Mouse (Mus musculus) left cerebral cortex, postnatal 25 days (tissue): ENCODE data around the gene Dctn5. TPM values are rescaled to one million over a fixed set of nuclear protein-coding genes. Genes with fewer than 3 reads are reported as not detected.
"Not testable (repeated sequence)": the region's sequence is repeated elsewhere in the genome, so short reads cannot be mapped to it uniquely, and the experiment has no call there.

Experiments used
- DNase-seq, 2 experiments: peaks; one replicate each; pipeline ENCODE4 v3.0.0; 2022; ENCODE audit warnings: low spot score in 2 of 2, mixed read lengths in 1 of 2
- intact Hi-C: fragments of 180-260 bp; cut with DNase I; formaldehyde crosslinking; loops from one replicate; pipeline ENCODE4 v1.15.1; 2025
- total RNA-seq, 2 experiments: library from RNA; stranded (reverse); gene quantifications; 2 replicates each; pipeline ENCODE4 v1.2.3; 2021

Dctn5 gene
- total RNA-seq, result 100 to 1,000 TPM in 1 of 2 experiments, 10 to 100 TPM in 1; 99.1 to 105 TPM

GRCm38 (mm10) chr7:122132497-122133337, at the start of gene Dctn5, which contains the start of gene Palb2:
TSS of gene Dctn5 (plus strand) at chr7:122133041.
TSS of gene Palb2 (minus strand) at chr7:122132985.
- DNase-seq, result peak; percentile 97 to 99
- intact Hi-C loops, result loop anchor here (2.0 kb wide), 1 partner anchor 66 kb away; the partner anchor contains the start of genes Ears2 and Ubfd1

GRCm38 (mm10) chr7:122087195-122087982, 45.5 kb upstream of the Dctn5 start:
- peak in 1 of 2 experiments; percentile 10 for DNase-seq
- intact Hi-C loops, result no loop called here

- no peak for DNase-seq
- intact Hi-C loops, result no loop called here
These were observed 38.1 kb upstream of the Dctn5 start for GRCm38 (mm10) chr7:122094564-122095330.

- intact Hi-C loops, result no loop called here
- no peak for DNase-seq
These were observed 34.8 kb upstream of the Dctn5 start for GRCm38 (mm10) chr7:122098009-122098408.

- intact Hi-C loops, result no loop called here
- peak; percentile 33 to 47 for DNase-seq
These were observed 33.6 kb upstream of the Dctn5 start for GRCm38 (mm10) chr7:122099222-122099621.

GRCm38 (mm10) chr7:122101014-122101746, 31.7 kb upstream of the Dctn5 start:
- intact Hi-C loops, DNase-seq: not testable (repeated sequence)

- peak; percentile 90 to 91 for DNase-seq
- intact Hi-C loops, result no loop called here
These were observed 31.0 kb upstream of the Dctn5 start, which contains the start of gene Ndufab1 for GRCm38 (mm10) chr7:122101747-122102244. TSS of gene Ndufab1 (minus strand) at chr7:122101886.

- no peak for DNase-seq
- intact Hi-C loops, result no loop called here
These were observed 24.6 kb upstream of the Dctn5 start for GRCm38 (mm10) chr7:122108206-122108605.

- DNase-seq, result no peak
- intact Hi-C loops, result no loop called here
These were observed 9.3 kb upstream of the Dctn5 start for GRCm38 (mm10) chr7:122123518-122123917.

GRCm38 (mm10) chr7:122125636-122126035, 7.2 kb upstream of the Dctn5 start:
- DNase-seq, result no peak
- intact Hi-C loops, result no loop called here

GRCm38 (mm10) chr7:122126946-122127345, 5.9 kb upstream of the Dctn5 start:
- intact Hi-C loops, result no loop called here
- DNase-seq, result no peak

- intact Hi-C loops, result loop anchor here (2.0 kb wide), 1 partner anchor 65 kb away; the partner anchor contains the start of genes Ears2 and Ubfd1
- DNase-seq, result no peak
These were observed 1.0 kb upstream of the Dctn5 start for GRCm38 (mm10) chr7:122131834-122132233.

- DNase-seq, result no peak
- intact Hi-C loops, result loop anchor here (2.0 kb wide), 1 partner anchor 66 kb away; the partner anchor contains the start of genes Ears2 and Ubfd1
These were observed 441 bp downstream of the Dctn5 start for GRCm38 (mm10) chr7:122133338-122133625.

- no peak for DNase-seq
- intact Hi-C loops, result no loop called here
These were observed 2.2 kb downstream of the Dctn5 start for GRCm38 (mm10) chr7:122135070-122135469.

GRCm38 (mm10) chr7:122137071-122137470, 4.2 kb downstream of the Dctn5 start:
- intact Hi-C loops, result no loop called here
- DNase-seq, result no peak

GRCm38 (mm10) chr7:122138190-122138589, 5.3 kb downstream of the Dctn5 start:
- intact Hi-C loops, result no loop called here
- no peak for DNase-seq

GRCm38 (mm10) chr7:122140991-122141390, 8.2 kb downstream of the Dctn5 start:
- no peak for DNase-seq
- intact Hi-C loops, result no loop called here

GRCm38 (mm10) chr7:122152473-122152872, 19.6 kb downstream of the Dctn5 start:
- intact Hi-C loops, result no loop called here

GRCm38 (mm10) chr7:122158488-122158887, 25.6 kb downstream of the Dctn5 start:
- no peak for DNase-seq
- intact Hi-C loops, result no loop called here

More at GRCm38 (mm10) chr7:122152473-122152872, 19.6 kb downstream of the Dctn5 start:
- DNase-seq, result no peak
